Mouse (Mus musculus): Measurements from ENCODE around the gene H2afx.

DNA sequence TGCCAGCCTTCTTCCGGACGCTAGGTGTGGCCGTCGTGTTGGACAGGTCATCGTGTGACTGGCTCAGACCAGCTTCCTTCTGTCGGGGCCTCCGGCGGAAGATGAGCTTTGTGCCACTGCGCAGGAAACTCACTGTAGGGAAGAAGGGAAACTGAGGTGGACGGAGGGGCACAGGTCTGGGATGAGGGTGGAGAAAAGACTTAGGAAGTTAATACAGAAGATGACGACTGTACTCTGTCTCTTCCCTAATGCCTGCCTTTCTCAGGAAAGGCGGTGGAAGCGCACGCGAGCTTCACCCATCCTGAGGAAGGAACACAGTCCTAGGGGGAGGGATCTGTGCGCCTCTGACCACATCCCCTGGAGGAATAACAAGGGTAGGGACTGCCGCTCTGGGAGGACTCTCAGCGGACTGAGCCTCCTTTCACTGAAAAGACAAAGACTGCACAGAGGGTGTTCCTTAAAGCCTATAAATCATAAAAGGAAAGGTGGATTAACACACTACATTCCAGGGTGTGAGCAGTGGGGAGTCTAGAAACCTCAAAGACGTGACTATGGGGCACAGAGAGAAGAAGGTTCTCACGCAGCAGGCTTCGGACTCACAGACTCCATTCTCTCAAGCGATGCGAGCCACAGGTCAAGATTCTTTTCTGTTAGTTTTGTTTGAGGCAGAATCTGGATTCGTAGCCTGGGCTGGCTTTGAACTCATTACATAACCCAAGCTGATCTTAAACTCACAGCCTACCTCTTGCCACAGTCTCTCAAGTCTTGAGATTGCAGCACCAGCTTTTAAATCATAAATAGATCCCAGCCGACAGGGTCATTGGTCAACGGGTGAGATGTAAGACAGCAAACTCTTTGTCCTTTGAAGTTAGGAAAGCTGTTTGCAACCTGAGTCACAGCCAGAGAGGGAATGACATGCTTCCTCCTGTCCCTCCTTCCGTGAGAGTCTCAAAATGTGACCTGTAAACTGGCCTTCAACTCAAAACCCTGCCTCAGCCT is 23.1 kb upstream of the H2afx start:
- no peak for TF ChIP-seq CTCF (conservative IDR thresholded peaks at IDR 0.05; ENCODE audit: insufficient read depth, insufficient read length, low read depth, low read length)
- TF ChIP-seq POLR2A (IDR thresholded peaks at IDR 0.05; ENCODE audit: low read depth, low read length), result no peak
